21 mouse cellular contexts compared by ENCODE assay signal in genomic region chr5:35315204-35315603, GRCm38 (mm10). TPM values are rescaled to one million over a fixed set of nuclear protein-coding genes. Genes with fewer than 3 reads are reported as not detected.
"Had no signal": no experiment of that assay in that cellular context is flagged by ENCODE, and none has a peak within 500 bp of the region (broad histone marks: within the 10 kb centered on the region; RNA-seq: fewer than 3 reads in every experiment).

No protein-coding gene starts in this region.

- DNase-seq: gastrocnemius, adult 2 months; gastrocnemius, postnatal 10 days; gastrocnemius, postnatal 25 days; heart, adult 18-20 months; heart, postnatal 10 days; heart, postnatal 4 days; liver had no signal

- H3K9me3 ChIP-seq: heart, embryonic 10.5 days; heart, embryonic 12.5 days; hindbrain, embryonic 10.5 days; hindbrain, embryonic 12.5 days; kidney, embryonic 15.5 days; limb, embryonic 10.5 days; limb, embryonic 12.5 days had no signal

- H3K4me3 ChIP-seq: gastrocnemius, adult 2 months; heart, embryonic 10.5 days; heart, embryonic 12.5 days; hindbrain, embryonic 10.5 days; hindbrain, embryonic 12.5 days; kidney, embryonic 15.5 days; layer of hippocampus, adult 2 months; left cerebral cortex, adult 2 months; limb, embryonic 10.5 days; limb, embryonic 12.5 days had no signal

- H3K4me2 ChIP-seq: heart, embryonic 12.5 days; hindbrain, embryonic 12.5 days; hindbrain, embryonic 14.5 days; kidney, embryonic 15.5 days; limb, embryonic 12.5 days; liver, embryonic 11.5 days had no signal

- H3K36me3 ChIP-seq: heart, embryonic 10.5 days; heart, embryonic 12.5 days; hindbrain, embryonic 10.5 days; hindbrain, embryonic 12.5 days; kidney, embryonic 15.5 days; limb, embryonic 10.5 days; limb, embryonic 12.5 days had no signal

- H3K9ac ChIP-seq: heart, embryonic 12.5 days; hindbrain, embryonic 12.5 days; hindbrain, embryonic 14.5 days; kidney, embryonic 15.5 days; limb, embryonic 12.5 days had no signal

- H3K27ac ChIP-seq: gastrocnemius, adult 2 months; heart, embryonic 10.5 days; hindbrain, embryonic 12.5 days; hindbrain, embryonic 14.5 days; kidney, postnatal 0 days; layer of hippocampus, adult 2 months; left cerebral cortex, adult 2 months; limb, embryonic 10.5 days; limb, embryonic 12.5 days had no signal

RNA-seq across cellular contexts. Expression of gene Adra2c, which starts 37.1 kb away (rescaled TPM):
- total RNA-seq: granulocyte monocyte progenitor cell, adult 5-6 weeks had no signal
- polyA plus RNA-seq: intestine, embryonic 16.5 days; limb, embryonic 10.5 days; liver, embryonic 11.5 days had no signal
